Mouse (Mus musculus): Measurements from ENCODE around the gene Olfr920.

Gene Olfr920

DNA sequence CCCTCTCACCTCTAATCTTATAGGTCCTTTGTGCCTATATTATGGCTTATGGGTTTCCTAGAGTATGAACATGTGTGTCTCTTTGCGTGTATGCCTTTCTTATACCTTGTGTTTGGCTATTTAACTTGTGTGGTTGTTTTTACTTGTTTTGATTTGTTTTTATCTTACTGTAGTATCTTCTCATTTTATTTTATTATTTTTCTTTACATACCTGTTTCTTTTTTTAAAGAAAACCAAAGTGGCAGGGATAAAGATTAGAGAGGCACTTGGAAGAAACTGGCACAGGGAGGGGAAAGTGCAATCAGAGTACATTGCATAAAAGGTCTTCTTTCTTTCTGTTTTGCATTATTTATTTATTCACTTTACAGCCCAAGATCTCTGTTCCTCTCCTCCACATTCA, at the start of gene Olfr920:
Gene Olfr920, plus strand, starts transcription at position 301 of the 400 bp plus-strand sequence.
- no peak for DNase-seq

GRCm38 (mm10) chr9:38718102-38718501, 34.0 kb upstream of the Olfr920 start, which contains the start of gene Vwa5a:
TSS of gene Vwa5a (plus strand) at chr9:38718268.
- DNase-seq = no peak

- DNase-seq = no peak
Measured at GRCm38 (mm10) chr9:38718927-38719441, 33.1 kb upstream of the Olfr920 start.

- no peak for DNase-seq
Measured at GRCm38 (mm10) chr9:38724044-38724443, 28.1 kb upstream of the Olfr920 start.

- DNase-seq = no peak
Measured at GRCm38 (mm10) chr9:38728218-38728617, 23.9 kb upstream of the Olfr920 start.

DNA sequence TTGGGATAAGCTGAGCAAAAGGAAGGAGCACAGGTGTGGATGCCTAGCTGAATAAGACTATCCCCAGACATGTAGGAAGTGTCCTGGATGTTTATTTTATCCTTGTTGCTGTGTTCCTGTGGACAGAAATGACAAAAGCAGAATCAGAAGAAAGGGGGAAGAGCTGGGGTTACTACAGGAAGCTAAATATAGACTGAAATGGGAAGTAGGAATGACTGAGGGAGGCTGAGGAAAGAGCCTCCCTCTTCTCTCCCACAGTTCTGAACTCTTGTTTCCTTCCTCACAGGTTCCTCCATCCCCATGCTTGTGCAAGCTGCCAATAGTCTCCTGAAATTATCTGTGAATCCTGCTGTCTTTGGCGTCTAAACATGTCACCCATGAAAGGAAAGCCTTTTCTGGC, 10.7 kb upstream of the Olfr920 start:
- DNase-seq = no peak

GRCm38 (mm10) chr9:38744619-38745315, 7.3 kb upstream of the Olfr920 start:
- DNase-seq = no peak

DNA sequence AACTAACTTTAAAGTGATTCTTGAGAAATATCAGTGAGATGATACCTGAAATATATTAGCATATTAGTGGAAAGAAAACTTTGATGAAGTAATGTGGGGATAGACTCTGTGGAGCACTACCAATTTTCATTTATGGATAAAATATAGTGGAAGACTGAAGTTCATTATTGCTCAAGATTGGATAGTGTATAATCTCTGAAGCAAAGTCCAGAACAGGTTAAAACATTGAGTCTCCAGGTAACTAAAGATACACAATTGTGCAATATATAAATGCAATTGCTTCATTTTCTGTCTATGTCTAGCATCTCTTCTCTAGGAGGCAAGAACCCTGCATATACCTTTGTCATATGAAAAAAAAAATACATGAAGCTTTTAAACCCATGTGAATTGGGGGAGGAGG, 20.7 kb downstream of the Olfr920 start, which contains the start of gene Olfr921:
Gene Olfr921, plus strand, starts transcription at position 301 of the 400 bp plus-strand sequence.
- no peak for DNase-seq

GRCm38 (mm10) chr9:38792689-38793088, 40.6 kb downstream of the Olfr920 start:
- DNase-seq = no peak

DNA sequence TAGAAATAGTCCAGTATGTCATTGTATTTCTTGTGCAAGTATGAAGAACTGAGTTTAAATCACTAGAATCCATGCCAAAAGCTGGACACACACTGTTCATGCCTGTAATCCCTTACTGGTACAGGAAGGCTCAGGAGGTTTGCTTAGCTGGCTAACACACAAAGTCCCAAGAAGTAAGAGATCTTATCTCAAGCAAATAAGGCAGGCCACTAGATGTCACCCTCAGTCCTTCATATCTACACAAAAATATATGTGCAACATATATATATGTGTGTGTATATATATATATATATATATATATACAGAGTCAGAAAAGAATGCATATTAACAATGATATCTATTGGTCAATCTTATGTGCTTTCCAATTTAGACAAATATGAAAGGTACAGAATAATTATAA, 53.6 kb downstream of the Olfr920 start:
- no peak for DNase-seq
